Mouse (Mus musculus): Measurements from ENCODE around the gene Nf1. TPM values are rescaled to one million over a fixed set of nuclear protein-coding genes. Genes with fewer than 3 reads are reported as not detected.

Gene Nf1
- total RNA-seq, 2 experiments from 2014 or later: 9.9 to 18.7 TPM

DNA sequence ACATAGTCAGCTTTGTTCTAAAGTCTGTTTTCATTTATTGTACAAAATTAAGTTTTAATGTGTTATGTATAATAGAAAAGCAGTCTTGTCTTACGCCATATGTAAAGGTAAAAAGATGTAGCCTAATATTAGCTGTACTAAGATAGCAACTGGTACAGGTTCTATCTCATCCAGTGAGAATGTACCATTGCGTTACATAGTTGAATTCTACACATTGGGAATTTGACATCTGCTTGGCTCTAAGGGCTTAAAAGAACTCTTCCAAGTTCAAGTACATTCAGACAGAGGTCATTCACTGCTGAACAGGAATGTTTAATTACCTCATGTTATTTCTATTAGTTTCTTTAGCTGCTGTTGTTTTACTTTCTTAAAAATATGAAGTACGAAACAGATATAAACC, 187.1 kb downstream of the Nf1 start:
- no peak for ATAC-seq (ENCODE audit: poor library complexity, severe bottlenecking)

DNA sequence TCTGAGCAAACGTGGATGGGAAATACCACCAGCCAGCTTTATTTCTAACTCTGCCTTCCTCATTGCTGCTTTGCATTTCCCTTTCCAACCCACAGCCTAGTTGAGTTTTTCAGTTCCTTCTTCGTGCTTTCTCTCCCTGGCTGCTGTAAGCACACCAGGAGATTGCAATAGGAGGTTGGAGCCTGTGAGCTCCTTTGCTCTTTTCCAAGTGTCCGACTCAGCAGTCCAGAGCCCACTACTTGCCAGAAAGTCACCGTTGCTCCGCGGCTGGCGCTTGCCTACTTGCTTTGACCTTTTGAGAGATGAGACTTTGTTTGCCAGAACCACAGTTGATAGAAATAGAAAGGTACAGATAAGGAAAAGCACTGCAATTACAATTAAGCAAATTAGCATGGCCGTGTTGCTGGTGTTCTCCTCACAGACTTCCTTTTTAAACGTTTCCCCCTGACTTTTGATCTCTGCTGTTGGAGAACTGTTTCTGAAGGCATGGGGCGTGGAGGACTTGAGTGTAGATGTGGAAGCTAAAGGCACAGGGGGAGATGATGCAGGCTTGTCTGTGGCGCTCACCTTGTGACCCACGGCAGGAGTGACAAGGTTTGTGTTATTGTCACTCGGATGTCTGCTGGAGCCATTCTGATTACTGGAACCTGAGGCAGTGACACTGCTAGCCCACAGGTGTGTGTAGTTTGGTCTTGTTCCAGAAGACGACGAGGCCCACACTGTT, 187.7 kb downstream of the Nf1 start:
- ATAC-seq (ENCODE audit: poor library complexity, severe bottlenecking): peak; percentile 19

DNA sequence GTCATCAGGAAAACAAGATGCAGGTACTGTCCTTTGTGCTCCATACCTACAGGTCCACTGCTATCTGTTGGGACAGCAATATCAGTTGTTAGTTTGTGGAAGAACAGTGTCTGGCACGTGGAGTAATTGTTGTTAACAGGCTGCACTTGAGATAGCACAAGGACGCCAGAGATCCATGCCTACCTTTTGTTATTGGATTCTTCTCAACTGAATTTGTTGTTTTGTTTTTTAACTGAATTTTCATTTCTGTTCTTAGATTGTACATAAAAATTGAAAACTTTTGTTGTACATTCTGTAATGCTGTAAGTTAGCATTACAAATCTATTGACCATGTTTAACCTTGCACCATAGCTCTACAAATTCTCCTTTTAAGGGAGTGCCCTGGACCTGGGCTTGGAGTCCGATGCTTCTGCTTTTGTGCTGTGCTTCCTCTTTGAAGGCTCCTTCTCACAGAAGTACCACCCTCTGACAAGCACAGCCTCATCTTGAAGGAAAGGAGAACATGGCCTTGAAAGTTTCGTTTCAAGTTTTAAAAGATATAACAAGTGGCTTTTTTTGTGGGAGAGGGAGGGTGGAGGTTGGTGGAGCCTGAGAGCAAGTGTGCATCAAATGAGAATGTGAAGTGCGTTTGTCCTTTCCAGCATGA, 188.4 kb downstream of the Nf1 start:
- ATAC-seq (ENCODE audit: poor library complexity, severe bottlenecking): peak; percentile 77

DNA sequence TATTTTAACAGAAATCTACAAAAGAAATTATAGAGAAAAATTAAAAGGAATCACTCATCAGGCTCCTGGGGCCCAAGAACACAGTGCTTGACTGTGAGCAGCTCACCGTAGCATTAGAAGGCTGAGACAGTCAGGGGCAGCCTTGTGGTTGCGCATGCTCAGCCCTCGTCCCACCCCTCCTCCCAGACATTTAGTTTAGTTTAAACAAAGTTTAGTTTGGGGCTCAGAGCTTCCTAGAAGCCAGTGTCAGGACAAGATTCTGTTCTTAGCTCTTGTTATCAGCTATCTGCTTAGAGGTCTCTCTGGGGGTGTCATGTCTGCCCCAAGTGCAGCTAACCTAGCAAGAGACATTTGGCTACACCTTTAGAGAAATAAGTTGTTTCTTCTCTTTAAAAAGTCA, 189.1 kb downstream of the Nf1 start:
- ATAC-seq (ENCODE audit: poor library complexity, severe bottlenecking): no peak

DNA sequence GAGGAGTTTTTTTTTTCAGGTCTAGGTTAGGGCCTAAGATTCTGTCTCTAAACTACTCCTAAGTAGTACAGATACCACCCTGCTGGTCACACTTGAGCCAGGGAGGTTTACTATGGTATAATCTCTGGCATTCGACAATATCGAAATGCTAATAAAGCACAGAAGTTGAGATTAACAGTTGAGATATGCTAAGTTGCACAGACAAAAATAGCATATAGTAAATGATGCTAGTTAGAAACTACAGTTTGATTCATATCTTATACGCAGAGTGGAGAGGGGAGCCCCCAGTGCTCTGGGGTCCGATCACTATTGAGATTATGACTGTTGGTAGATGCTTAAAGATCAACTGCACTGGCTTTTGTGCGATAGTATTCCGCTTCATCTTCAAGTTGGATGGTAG, 189.7 kb downstream of the Nf1 start:
- ATAC-seq (ENCODE audit: poor library complexity, severe bottlenecking): no peak

DNA sequence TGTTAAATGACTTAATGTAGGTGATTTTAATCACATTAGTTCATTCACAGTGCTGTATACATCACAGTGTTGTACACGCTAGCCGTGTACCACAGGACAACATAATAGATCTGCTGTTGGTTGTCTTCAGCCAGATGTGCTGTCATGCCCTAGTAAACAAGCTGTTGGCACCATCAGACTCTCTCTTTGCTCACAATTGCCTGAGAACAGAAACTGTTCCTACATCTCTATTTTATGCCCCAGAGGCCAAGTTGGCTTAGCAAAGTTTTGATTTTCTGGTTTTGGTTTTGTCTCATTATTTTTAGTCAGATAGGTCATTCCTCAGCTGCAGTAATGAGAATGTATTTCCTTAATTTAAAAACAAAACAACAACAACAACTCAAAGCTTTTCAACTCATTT, 190.2 kb downstream of the Nf1 start:
- no peak for ATAC-seq (ENCODE audit: poor library complexity, severe bottlenecking)

DNA sequence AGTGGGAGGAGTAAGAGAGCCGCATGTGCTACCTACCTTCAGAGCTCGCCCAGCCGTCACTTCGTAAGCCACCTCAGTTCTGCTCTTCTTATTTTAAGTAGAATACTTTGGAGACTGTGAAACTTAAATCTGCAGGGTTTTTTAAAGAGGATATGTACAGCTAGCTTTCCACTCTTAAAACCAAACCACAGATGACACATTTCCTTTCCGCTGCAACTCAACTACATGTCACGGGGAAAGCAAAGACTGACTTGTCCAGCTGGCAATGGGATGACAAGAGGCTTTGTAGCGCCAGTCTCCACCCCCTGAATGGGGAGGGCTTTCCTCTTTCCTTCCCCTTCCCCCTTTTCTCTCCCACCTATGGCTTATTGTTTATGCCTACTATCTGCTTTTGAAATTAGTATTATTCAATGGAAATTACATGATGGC, 190.9 kb downstream of the Nf1 start, which contains the start of the genes Evi2 and Evi2a:
Gene Evi2, minus strand, starts transcription at position 257 of the 429 bp plus-strand sequence.
Gene Evi2a, minus strand, starts transcription at position 277 of the 429 bp plus-strand sequence.
- ATAC-seq (ENCODE audit: poor library complexity, severe bottlenecking): peak; percentile 76

DNA sequence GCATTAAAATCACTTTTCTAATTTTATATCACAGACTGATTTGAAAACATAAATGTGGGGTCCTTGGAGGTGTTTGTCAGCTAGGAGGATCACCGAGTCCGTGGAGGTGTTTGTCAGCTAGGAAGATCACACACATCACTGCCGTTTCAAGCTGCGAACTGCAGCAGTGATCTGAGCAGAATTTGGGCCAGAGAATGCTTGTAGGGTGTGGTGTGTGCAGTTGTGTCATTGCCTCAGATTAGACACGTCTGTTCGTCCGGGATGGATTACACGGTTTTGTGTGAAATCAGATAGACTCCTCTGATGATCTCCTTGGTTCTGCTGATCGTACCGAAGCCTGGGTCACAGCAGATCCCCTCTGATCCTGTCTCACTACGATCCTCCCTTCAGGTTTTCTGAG, 191.3 kb downstream of the Nf1 start:
- ATAC-seq (ENCODE audit: poor library complexity, severe bottlenecking): no peak

DNA sequence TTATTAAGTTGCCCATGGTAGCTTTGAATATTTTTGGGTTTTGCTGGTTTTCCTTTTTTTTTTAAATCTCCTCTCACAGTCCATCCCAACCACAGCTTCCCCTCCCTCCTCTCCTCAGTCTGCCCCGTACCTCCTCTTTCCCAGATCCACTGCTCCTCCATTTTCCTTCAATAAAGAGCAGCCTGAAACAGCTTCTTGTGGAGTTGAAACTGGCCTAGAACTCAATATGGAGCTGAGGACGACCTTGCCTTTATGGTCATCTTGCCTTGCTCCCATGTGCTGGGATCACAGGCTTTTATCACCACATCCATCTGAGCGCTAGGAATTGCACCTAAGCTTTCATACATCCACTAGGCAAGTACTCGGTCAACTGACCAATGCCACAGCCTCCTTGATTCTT, 192.0 kb downstream of the Nf1 start:
- ATAC-seq (ENCODE audit: poor library complexity, severe bottlenecking): no peak

DNA sequence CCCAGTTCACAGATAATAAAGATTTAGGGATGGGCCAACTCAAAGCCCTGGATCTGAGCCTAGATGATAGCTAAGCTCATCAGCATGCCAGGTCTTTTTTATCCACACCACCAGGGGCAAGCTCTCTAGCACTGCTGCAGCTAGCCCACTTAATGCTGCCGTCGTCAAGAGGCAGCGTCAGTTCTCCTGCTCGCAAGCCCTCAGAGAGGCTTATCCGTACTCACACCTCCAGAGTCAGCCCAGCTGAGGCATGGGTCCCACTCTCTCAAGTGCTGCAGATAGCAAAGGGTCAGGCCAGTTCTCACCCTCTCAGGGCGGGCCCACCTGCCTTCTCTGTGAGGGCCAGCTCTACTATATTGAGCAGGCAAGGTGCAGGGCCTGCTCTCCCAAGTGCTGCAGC, 193.8 kb downstream of the Nf1 start:
- no peak for ATAC-seq (ENCODE audit: poor library complexity, severe bottlenecking)

DNA sequence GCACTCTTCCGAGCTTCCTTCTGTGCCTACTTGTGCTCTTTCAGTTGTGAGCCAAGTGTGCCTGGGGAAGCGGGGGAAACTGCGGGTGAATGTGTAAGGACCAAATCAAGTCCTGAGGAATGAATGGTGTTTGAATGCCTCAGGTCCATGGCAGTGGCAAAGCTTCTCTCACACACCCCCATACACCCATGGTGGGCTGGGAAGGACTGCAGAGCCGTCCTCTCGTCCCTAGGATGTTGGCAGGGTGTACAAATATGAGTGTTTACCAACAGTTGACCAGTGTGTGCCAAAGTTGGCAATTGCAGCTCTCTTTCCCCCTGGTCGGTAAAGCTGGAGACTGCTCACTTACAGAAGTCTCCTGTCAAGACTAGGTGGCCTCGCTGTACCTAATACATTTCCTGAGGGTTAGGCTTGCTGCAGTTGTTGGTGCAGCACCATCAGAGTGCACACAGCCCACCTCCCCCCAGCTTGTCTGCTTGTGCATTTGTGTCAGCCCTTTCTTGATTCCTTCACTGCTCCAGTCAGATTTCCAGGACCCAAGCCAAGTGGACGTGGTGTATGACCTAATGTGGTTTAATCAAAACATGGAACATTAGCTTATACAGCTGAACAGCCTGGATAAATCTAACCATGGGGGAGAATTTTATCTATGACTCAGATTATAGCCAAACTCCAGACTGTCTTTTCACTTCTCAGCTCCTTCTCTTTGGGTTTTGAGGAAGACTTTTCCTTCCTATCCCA, 194.6 kb downstream of the Nf1 start:
- no peak for ATAC-seq (ENCODE audit: poor library complexity, severe bottlenecking)

DNA sequence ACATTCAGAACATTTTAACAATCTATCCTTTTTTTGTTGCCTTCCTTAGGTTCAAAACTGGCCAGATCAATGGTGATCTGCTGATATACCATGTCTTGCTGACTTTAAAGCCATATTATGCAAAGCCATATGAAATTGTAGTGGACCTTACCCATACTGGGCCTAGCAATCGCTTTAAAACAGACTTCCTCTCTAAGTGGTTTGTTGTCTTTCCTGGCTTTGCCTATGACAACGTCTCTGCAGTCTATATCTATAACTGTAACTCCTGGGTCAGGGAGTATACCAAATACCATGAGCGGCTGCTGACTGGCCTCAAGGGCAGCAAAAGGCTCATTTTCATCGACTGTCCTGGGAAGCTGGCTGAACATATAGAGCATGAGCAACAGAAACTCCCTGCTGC, 196.1 kb downstream of the Nf1 start:
- ATAC-seq (ENCODE audit: poor library complexity, severe bottlenecking): no peak

DNA sequence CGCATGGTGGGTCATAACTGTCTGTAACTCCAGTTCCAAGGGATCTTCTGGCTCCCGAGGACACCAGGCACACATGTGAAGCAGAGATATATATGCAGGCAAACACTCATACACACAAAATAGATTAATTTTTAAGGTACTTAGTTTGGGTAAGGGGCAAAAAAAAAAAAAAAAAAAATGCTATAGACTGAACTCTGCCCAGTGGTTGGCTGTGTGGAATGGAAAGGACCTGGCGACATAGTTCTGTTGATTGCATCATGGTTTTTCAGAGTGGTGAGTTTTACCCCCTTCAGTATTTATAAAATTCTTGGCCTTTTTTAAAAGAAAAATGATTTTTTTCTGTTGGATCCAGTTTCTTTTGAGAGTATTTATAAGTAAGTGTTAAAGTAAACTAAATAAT, 196.8 kb downstream of the Nf1 start:
- no peak for ATAC-seq (ENCODE audit: poor library complexity, severe bottlenecking)

DNA sequence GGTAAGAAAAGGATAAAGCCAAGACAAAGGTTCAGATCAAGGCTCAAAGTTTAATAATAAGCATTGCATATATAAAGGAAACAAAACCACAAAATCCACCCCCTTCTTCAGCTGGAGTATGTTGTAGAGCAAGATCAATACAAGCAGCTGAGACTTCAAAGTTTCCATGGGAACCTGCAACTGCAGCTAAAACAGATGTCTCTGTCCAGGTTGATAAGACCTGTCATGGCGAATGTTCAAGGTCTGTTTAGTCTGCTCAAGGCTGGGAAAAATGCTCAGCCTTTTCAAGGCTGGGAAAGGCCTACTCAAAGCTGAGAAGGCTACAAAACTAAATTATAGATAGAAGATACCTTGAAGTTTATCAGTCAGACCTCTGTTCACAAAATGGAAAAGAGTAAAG, 213.1 kb downstream of the Nf1 start:
- no peak for ATAC-seq (ENCODE audit: poor library complexity, severe bottlenecking)

DNA sequence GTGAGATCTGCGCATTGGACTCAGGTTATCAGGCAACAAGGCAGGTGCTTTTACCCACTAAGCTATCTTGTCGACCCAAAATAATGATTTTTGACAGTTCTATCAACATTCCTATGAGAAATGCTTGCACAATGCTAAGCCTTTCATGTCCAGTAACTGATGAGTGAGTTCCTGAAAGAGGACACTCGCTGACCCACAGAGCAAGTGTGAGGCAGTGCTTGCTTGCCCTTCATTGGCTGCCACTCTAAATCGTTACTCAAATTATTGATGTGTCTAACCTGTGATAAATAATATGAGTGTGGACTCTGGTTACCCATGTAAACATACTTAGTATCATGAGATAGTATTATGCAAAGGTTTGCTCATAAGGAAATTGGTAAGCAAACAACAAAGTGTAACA, 221.0 kb downstream of the Nf1 start:
- no peak for ATAC-seq (ENCODE audit: poor library complexity, severe bottlenecking)

DNA sequence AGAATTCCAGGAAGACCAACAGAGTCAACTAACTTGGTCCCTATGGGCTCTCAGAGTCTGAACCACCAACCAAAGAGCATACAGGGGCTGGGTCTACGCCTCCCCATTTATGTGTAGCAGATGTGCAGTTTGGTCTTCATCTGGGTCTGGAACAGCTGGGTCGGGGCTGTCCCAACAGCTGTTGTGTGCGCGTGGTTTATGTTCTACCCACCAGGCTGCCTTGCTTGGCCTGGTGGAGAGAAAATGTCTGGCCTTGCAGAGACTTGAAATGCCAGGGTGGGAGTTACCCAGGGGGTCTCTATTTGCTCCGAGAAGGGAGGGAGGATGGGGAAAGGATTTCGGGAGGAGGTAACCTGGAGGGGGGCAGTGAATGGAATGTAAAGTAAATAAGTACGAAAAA, 224.0 kb downstream of the Nf1 start:
- no peak for ATAC-seq (ENCODE audit: poor library complexity, severe bottlenecking)

DNA sequence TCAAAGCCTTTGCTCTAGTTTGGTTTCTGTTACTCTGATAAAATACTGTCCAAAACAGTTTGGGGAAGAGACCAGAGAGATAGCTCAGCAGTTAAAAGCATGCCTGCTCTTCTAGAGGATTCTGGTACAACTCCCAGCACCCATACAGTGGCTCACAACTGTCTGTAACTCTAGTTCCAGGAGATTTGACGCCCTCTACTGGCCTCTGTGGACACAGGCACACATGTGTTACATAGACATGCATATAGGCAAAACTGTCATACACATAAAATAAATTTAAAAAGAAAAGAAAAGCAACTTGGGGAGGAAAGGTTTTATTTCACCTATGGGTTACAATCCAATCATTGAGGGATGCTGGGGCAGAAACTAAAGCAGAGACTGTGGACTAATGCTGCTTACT, 227.5 kb downstream of the Nf1 start:
- no peak for ATAC-seq (ENCODE audit: poor library complexity, severe bottlenecking)

DNA sequence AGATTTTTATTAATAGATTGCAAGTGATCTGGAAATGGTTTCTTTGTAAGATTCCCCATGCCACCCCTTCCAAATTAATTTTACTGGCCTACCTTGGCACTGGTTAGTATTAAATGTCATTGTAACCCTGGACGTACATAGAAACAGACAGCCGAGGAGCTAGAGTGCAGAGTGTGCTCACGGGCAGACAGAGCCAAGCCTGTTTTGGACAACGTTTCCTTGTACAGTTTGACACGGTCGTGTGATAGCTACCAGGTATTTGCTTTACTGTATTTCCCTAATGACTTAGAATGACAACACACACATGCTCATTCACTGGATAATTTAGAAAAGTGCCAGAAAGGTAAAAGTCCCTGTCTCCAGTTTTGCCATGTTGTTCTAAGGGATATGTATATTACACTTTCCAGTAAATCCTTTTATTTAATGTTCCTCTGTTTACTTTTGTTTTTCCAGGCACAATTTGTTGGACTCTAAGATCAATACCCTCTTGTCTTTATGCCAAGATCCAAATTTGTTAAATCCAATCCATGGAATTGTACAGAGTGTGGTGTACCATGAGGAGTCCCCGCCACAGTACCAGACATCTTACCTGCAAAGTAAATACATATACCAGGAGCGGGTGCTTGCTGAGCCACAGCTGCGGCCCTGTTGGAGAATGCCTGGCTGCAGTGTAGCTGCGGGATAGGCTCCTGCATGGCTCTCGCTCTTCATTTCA, 228.9 kb downstream of the Nf1 start:
- ATAC-seq (ENCODE audit: poor library complexity, severe bottlenecking): no peak

DNA sequence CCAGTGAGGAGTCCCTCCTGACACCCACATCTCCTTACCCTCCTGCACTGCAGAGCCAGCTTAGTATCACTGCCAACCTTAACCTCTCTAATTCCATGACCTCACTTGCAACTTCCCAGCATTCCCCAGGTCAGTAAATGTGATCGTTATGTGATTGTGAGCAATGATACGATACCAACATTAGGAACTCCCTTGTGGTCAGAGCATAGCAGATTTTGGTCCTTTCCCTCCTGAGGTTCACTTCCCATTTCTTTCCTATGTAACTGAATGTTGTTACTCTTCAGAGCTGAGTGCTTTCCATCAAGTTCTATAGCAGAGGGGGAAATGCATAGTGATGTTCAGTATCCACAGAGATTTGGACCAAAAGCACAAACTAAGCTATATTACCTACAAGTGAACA, 230.8 kb downstream of the Nf1 start:
- ATAC-seq (ENCODE audit: poor library complexity, severe bottlenecking): peak; percentile 52

DNA sequence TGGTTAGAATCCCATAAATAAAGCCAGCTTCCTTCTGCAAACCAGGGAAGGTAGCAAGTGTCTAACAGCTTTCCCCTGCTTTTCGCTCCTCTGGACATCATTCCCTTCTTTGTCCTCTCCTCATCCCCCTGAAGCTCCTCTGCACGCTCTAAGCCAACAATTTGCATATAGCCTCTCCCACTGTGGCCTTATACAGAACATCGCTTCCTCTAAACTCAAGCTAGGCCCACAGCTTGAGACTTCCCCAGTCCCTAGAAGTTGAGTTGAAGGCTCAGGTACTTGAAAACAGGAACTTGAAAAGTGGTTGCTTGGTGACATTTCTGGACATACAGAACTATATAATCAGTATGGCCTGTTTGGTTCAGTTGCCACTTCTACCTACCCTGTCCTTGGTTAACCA, 234.3 kb downstream of the Nf1 start:
- ATAC-seq (ENCODE audit: poor library complexity, severe bottlenecking): peak; percentile 71

DNA sequence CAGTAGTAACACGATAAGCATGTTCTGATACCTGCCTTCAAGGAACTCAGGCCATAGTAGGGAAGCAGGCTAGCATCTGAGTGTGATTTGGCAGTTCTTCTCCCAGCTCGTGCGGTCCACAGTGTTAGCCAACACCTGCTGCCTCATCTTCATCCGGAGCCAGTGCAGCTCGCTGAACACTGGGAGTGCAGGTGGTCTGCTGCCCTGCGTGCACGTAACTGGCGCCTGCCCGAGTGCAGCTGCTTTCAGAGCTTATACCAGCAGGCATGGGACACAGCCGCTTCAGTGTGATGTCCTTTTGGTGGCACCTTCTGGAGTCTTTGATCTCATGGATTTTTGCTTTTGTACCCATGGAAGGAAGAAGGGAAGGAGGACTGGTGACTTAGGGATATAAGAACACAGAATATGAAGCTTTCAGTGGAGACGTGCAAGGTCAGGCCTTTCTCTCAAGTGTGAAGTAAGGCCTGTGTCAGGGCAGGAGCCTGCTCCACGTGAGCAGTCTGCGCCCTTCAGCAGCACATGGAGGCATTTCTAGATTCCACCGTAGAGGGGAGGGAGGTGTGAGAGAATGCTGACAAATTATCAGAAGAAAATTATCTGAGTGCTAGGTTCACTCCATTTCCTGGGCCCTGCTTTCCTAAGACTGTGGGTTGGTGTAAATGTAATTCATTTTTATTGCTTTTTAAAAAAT, 236.0 kb downstream of the Nf1 start:
- ATAC-seq (ENCODE audit: poor library complexity, severe bottlenecking): no peak
